Mouse (Mus musculus) right cerebral cortex, adult 2 months (tissue): ENCODE results near the gene Hist3h2a.

Experiments
- DNase-seq, 2 experiments: peaks; one replicate each; pipeline ENCODE4 v3.0.0; 2021 to 2022; ENCODE audit warnings: low spot score in 2 of 2

Gene Hist3h2a

GRCm38 (mm10) chr11:58991911-58992310 is 37.4 kb downstream of the Hist3h2a start:
- no peak for DNase-seq

DNA sequence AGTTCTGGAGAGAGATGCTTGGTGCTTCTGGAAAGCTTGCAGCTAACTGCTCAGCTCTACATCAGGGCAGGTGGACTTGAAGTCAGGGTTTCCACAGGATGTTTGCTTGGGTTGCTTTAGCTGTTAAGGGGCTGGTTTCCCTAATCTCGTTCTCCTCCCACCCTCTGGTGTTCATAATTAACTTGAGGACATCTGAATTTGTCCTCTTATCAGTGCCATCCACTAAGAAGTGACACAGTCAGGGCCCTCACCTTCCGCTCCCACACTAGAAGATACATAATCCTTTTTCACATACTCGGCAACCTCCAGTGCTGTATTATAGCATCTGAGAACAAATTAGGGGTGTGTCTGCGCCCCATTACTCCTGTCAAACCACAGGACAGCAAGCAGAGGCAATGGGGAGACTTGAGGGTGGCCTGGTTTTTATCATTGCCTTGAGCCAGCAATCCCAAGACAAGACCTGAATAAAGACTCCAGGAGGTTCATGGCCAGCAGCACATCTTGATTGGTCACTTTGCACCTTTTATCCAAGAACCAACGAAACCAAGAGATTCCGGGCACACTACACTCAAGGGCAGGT is 38.7 kb downstream of the Hist3h2a start:
- DNase-seq, result no peak

DNA sequence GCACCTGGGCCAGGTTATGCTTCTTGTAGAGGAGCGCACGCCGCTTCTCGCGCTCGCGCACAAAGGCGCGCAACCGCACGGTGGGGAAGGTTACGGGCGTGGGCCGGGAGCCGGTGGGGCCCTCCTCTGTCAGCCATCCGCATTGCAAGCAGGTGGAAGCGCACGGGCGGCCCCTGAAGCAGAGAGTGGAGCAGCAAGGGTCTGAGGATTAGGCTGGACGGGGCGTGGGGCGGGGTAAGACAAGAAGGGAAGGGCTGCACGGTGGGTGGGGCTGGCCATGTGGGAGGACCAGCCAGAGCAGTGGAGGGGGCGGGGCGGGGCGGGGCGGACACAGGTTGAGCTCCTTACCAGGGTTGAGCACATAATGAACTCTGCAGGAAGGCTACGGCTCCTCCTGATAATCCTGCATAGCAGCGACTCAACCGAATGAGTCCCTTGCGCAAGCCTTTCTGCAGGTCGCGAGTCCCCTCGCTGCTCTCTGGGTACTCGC is 39.9 kb downstream of the Hist3h2a start:
- DNase-seq, result peak in 1 of 2 experiments; percentile 44

GRCm38 (mm10) chr11:58995061-58995806 is 40.7 kb downstream of the Hist3h2a start:
- DNase-seq, result no peak

DNA sequence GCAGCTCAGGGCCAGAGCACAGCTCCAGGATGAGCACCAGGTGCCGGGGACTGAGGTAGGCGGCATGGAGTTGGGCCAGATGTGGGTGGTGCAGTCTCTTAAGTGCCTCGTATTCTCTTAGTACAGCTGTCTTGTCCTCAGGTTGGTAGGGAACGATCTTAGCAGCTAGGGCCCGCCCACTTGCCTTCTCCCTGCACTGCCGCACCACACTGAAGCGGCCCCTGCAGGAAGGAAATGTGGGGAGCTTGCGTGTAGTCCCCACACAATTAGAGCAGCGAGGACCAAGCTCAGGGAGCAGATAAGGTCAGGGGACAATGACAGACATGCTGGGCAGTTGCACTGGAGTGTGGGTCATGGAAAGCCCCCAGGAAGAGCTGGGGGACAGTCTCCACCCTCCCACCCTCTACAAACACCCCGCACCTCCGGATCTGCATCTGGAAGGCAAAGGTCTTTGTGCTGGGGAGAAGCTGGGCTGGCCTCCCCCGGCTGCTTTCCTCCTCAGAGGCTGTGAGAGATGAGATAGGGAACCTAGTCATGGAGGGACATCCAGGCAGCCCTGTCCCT is 41.4 kb downstream of the Hist3h2a start:
- DNase-seq, result no peak

GRCm38 (mm10) chr11:58997541-58997940 is 43.1 kb downstream of the Hist3h2a start:
- DNase-seq, result no peak

DNA sequence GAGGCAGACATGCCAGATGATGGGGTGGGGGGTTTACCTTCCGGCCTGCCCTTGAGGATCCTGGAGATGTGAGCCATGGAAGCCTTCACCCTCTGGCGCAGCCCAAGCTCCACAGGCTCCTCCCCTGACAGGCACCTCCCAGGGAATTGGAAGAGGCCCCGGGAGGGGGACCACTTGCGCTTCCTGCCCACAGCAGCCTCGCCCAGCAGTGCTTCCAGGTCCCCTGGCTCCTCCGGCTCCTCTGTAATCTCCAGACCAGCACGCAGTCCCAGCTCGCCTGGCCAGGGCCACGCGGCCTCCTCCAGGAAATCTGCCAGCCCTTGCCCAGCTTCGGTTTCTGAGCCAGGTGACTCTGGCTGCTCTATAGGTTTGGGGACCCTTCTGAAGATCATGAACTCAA is 44.7 kb downstream of the Hist3h2a start:
- no peak for DNase-seq

DNA sequence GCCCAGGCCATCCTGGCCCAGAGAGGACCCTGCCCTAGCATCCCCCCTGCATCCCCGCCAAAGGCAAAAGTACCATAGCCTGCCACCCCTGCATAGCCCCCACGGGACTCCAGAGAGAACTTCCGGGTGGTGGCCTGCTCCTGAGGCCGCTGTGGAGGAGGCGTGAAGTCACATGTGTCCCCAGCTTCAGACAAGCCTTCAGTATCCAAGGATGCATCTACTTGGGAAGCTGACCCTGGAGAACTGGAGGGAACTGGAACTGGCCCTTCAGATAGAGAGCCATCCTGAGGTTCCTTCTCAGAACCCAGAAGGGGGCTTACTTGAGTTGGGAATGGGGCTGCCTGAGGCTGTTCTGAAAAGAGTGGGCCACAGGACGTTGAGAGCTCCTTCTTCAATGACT is 45.3 kb downstream of the Hist3h2a start:
- no peak for DNase-seq

DNA sequence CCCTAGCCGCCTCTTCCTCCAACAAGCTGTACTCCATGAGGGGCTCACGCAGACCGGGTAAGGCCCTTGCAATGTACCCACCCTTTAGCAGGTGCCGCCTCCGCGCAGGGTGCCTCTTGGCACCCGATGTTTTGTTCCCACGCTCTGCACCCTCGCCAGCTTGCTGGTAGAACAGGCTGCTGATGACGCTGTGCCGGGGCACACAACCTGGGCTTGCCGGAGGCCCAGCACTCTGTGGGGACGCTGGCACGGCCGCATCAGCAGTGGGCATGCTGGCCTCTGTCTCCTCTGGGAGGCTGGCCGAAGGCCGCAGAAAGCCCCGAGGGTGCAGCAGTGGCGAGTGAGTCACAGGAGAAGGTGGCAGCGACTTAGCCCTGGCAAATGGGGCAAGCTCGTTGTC is 46.1 kb downstream of the Hist3h2a start:
- DNase-seq, result no peak

DNA sequence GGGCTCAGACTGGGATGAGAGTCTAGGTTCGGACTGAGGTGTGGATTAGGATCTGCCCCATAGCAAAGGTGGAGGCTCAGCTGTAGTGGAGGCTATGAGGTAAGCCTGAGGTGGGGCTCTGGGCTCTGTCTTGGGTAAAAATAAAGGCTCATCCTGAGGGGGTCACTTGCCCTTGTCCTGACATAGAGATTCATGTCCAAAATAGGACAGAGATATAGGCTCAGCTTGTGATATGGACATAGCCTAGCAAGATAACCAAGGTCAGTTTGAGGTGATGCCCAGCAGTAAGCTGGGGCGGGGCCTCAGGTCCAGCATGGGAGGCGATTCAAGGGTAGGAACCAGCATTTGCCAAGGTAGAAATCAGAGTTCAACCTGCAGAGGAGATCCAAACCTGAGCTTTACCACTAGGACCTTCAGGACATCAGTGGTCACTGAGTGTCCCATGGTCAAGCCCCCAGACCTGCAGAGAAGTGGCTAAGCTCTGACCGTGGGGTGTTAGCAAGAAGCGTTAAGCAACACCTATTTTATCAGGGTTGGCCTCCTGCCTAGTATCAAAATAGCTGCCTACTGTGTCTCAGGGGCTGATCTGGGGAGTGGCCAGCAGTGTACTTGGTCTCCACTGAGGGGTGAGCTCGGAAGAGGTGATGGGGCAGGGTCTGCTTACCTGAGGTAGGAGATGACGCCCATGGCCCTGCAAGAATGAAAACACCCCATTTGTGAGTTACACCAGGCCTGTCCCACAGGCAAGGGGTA is 48.0 kb downstream of the Hist3h2a start:
- DNase-seq, result no peak
